Mouse (Mus musculus) cerebellum, adult 2 months (tissue): ENCODE measurements around the gene Myh13.

ENCODE experiments used
- CTCF ChIP-seq: fragments of 200-500 bp; IDR thresholded peaks from 2 replicates; pipeline ENCODE4 v1.5.1; 2011; ENCODE audit warnings: low read depth, mild to moderate bottlenecking, control low read depth, low read length, moderate library complexity, borderline replicate concordance; ENCODE audit not compliant: insufficient read depth
- POLR2A ChIP-seq: fragments of 200-500 bp; IDR thresholded peaks from 2 replicates; pipeline ENCODE4 v1.6.1; 2011; ENCODE audit warnings: low read length, control low read depth, borderline replicate concordance; ENCODE audit not compliant: insufficient read depth

DNA sequence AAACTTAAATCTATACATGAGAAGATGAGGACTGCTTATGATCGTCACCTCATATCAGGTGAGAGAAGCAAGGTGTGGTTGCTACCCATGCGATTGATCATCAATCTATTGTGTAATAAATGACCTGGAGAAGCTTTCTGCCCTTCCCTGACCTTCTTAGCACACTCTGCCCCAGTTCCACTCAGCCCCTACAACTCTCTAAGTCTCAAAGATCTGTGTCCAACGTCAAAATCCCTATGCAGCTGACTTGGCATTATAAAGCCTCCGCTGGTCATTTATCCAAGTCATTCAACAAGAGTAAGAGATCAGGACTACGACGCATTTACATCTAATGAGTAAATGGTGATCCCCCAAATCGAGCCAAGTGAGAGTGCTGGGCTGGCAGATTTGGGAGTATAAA, at the start of gene Myh13:
- TF ChIP-seq CTCF (no peak), POLR2A (no peak)
